In genomic region chr1:60269314-60269713, GRCm38 (mm10) we compare ENCODE assay signal across 26 mouse cellular contexts.
"Had no signal": no experiment of that assay in that cellular context is flagged by ENCODE, and none has a peak within 500 bp of the region (broad histone marks: within the 10 kb centered on the region; RNA-seq: fewer than 3 reads in every experiment).

No protein-coding gene starts in this region.

- H3K9ac ChIP-seq: forebrain, postnatal 0 days; heart, embryonic 13.5 days; heart, embryonic 15.5 days; hindbrain, embryonic 13.5 days; hindbrain, embryonic 15.5 days; kidney, embryonic 15.5 days; limb, embryonic 13.5 days; limb, embryonic 15.5 days had no signal

- DNase-seq: forebrain, postnatal 0 days; gastrocnemius, postnatal 14 days; gastrocnemius, postnatal 36 days; heart, adult 11 months; heart, adult 2 months; heart, postnatal 14 days; heart, postnatal 36 days; kidney, adult 11 months; kidney, adult 2 months; kidney, adult 9 months; kidney, postnatal 14 days; kidney, postnatal 36 days; layer of hippocampus, adult 9-11 months; layer of hippocampus, postnatal 36 days; left cerebral cortex, postnatal 4 days had no signal

- H3K4me2 ChIP-seq: heart, embryonic 11.5 days; heart, embryonic 13.5 days; heart, embryonic 15.5 days; hindbrain, embryonic 13.5 days; hindbrain, embryonic 15.5 days; kidney, embryonic 15.5 days; limb, embryonic 13.5 days; limb, embryonic 15.5 days had no signal

- H3K27ac ChIP-seq: heart, adult 2 months; heart, embryonic 13.5 days; heart, embryonic 15.5 days; hindbrain, embryonic 13.5 days; hindbrain, embryonic 15.5 days; hindbrain, postnatal 0 days; kidney, embryonic 15.5 days; kidney, postnatal 0 days; limb, embryonic 13.5 days; limb, embryonic 15.5 days had no signal

- H3K9me3 ChIP-seq: heart, embryonic 13.5 days; heart, embryonic 15.5 days; hindbrain, embryonic 13.5 days; hindbrain, embryonic 15.5 days; kidney, embryonic 15.5 days; limb, embryonic 13.5 days; limb, embryonic 15.5 days had no signal

- ATAC-seq: forebrain, postnatal 0 days; hindbrain, postnatal 0 days; intestine, embryonic 16.5 days had no signal

- H3K4me3 ChIP-seq: heart, adult 2 months; heart, embryonic 13.5 days; heart, embryonic 15.5 days; hindbrain, embryonic 13.5 days; hindbrain, embryonic 15.5 days; kidney, embryonic 15.5 days; limb, embryonic 13.5 days; limb, embryonic 15.5 days had no signal

- H3K27me3 ChIP-seq: heart, embryonic 13.5 days; heart, embryonic 15.5 days; hindbrain, embryonic 13.5 days; hindbrain, embryonic 15.5 days; kidney, embryonic 15.5 days; limb, embryonic 13.5 days; limb, embryonic 15.5 days had no signal

- H3K4me1 ChIP-seq: heart, embryonic 13.5 days; heart, embryonic 15.5 days; hindbrain, embryonic 13.5 days; hindbrain, embryonic 15.5 days; kidney, embryonic 15.5 days; limb, embryonic 13.5 days; limb, embryonic 15.5 days had no signal
